12 mouse cellular contexts compared by ENCODE assay signal in the genomic region with DNA sequence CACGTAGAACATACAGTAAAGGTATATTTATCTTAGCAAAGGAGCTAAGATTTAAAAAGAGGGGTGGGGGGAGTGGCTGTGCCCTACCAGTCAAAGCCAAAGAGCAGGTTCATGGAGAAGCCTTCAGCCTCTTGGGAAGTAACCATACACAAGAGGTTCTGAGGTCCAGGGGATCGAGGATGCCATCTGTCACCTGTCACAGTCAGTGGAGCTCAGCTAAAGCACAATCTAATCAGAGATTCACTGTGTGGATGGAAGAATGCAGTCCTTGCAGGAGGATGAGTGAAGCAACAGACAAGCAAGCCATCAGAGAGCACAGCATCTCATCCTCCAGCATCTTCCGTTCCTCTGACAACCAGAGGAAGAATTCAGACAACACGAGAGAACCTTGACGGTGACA.
DNase-seq lines count a peak whose midpoint lies in the region.
"Had no signal": no experiment of that assay in that cellular context is flagged by ENCODE, and none has a peak within 500 bp of the region (broad histone marks: within the 10 kb centered on the region; RNA-seq: fewer than 3 reads in every experiment).

No protein-coding gene starts in this region.

- peak; percentile 15 for DNase-seq in cerebellum, adult 9-10 months
- DNase-seq in cerebellum, adult 11 months, result no peak
- peak; percentile 7 to 13 for DNase-seq in cerebellum, postnatal 14 days
- DNase-seq in cerebellum, postnatal 25 days, result no peak
- peak; percentile 58 for DNase-seq in brain, adult 2 months (ENCODE audit: low read depth, low spot score)
- DNase-seq in frontal cortex, postnatal 14 days (ENCODE audit: low spot score in 2 of 2), result no peak
- DNase-seq: adrenal gland, adult 2 months; adrenal gland, postnatal 10 days; adrenal gland, postnatal 25 days; cerebellum, adult 8-10 months; cerebellum, postnatal 36 days; forebrain, postnatal 0 days had no signal

Comparison
In these comparisons a context has a peak if more than half of its experiments do, and no peak if none do; other contexts are left out.
1. DNase-seq: peak in cerebellum, adult 9-10 months (single experiment), cerebellum, postnatal 14 days (2 of 2) and brain, adult 2 months (single experiment); none in cerebellum, adult 11 months (single experiment), cerebellum, postnatal 25 days (0 of 2) and frontal cortex, postnatal 14 days (0 of 2).